Mouse (Mus musculus) frontal cortex, adult 2 months (tissue): ENCODE measurements around the gene Hoxa1. TPM values are rescaled to one million over a fixed set of nuclear protein-coding genes. Genes with fewer than 3 reads are reported as not detected.

Experiments
- DNase-seq, 2 experiments: peaks; one replicate each; pipeline ENCODE4 v3.0.0; 2022; ENCODE audit warnings: low spot score in 1 of 2; ENCODE audit errors: extremely low spot score in 1 of 2
- polyA plus RNA-seq: library from polyadenylated mRNA; depleted of rRNA; stranded (reverse); fragments of >200 nt; gene quantifications from 2 replicates; pipeline ENCODE4 v1.2.3, GENCODE M21; 2012; rRNA removed

The Hoxa1 gene
- polyA plus RNA-seq, 1 experiment, result 0.04 TPM

DNA sequence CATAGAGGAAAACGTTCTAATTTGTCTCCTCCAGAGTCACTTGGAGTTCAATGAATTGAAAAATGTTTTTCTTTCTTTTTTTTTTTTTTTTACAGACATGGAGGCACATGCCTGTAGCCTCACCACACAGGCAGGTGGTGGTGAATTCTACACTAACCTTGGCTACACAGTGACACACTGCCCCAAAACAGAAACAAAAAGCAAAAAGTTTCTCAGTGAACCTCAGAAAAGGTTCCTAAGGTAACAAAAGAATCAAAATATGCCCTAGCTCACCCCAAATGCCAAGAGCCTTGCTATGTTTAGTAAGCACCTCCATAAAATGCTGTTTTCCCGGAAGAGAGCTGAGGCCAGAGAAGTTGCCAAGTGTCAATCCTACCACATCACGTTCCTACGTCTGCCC lies 46.3 kb downstream of the Hoxa1 start:
- DNase-seq, result no peak

DNA sequence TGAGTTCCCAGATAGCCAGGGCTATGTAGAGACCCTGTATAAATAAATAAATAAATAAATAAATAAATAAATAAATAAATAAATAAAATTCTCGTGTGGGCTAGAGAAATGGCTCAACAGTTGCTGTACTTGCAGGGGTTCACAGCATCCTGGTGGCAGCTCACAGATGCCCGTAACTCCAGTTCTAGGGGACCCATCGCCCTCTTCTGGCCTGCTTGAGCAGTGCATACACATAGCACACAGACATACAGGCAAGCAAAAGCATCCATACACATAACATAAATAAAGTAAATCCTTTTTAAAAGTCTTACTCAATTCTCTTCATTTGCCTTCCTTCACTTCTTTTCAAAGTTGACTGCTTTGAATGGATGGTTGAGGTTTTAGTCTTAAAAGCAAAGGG lies 50.7 kb downstream of the Hoxa1 start:
- DNase-seq, result no peak

DNA sequence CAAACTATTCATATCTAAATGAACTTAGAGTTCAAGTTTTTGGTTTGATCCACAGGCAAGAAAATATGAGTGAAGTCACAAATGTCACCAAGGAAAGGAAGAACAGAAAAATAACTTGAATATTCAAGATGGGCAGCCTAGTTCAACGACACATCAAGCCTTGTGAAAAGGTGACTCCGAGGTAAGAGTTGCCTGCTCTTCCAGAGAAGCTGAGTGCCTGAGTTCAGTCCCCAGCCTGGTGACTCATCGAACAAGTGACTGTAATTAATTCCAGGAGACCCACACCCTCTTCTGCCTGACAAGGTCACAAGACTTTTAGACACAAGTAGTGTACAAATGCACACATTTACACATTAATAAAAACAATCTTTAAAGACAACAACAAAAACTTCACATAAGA lies 51.4 kb downstream of the Hoxa1 start:
- DNase-seq, result no peak

DNA sequence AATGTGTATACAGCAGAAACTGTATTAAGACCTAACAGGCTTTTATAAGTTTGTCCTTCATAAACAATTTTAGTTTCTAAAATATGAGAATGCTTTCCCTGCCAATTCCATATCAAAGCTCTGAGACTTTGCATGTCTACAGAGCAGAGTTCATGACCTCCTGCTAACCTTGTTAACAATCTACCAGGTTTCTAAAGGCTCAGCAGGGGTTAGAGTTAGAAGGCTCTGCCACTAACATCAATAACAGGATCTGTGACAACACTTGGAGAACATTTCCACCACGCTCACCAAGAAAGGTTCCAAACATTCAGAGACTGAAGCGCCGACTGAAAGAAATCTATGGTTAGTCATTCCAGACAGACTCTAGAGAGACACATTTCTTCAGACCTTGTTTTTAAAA lies 51.9 kb downstream of the Hoxa1 start:
- no peak for DNase-seq

Other genes with a start within 250 kb of the Hoxa1 start
- gene Skap2, start 145.8 kb downstream of the Hoxa1 start, polyA plus RNA-seq, result 8.8 and 12.8 TPM in 2 replicates
- gene Hoxa2, start 6.5 kb upstream of the Hoxa1 start, polyA plus RNA-seq, result not detected in 2 replicates
- not detected in 2 replicates for gene 5730596B20Rik, start 19.2 kb upstream of the Hoxa1 start, polyA plus RNA-seq
- 0.06 TPM in 1 of 2 replicates, not detected in the other for gene Hoxa4, start 33.4 kb upstream of the Hoxa1 start, polyA plus RNA-seq
- gene Hoxa5, start 46.3 kb upstream of the Hoxa1 start, polyA plus RNA-seq, result 0.11 TPM in 1 of 2 replicates, not detected in the other
- gene Hoxa6, start 50.4 kb upstream of the Hoxa1 start, polyA plus RNA-seq, result not detected in 2 replicates
- gene Hoxa3, start 55.0 kb upstream of the Hoxa1 start, polyA plus RNA-seq, result not detected in 2 replicates
- gene Gm28308, start 55.0 kb upstream of the Hoxa1 start, polyA plus RNA-seq, result not detected in 2 replicates
- gene Hoxa7, start 63.5 kb upstream of the Hoxa1 start, polyA plus RNA-seq, result 0.17 TPM in 1 of 2 replicates, not detected in the other
- not detected in 2 replicates for gene Hoxa9, start 72.8 kb upstream of the Hoxa1 start, polyA plus RNA-seq
- 0.27 TPM in 1 of 2 replicates, not detected in the other for gene Hoxa10, start 82.5 kb upstream of the Hoxa1 start, polyA plus RNA-seq
- 0.04 and 0.21 TPM in 2 replicates for gene Hoxa11, start 87.5 kb upstream of the Hoxa1 start, polyA plus RNA-seq
- not detected in 2 replicates for gene Hoxa13, start 102.6 kb upstream of the Hoxa1 start, polyA plus RNA-seq
- not detected in 2 replicates for gene Evx1, start 155.2 kb upstream of the Hoxa1 start, polyA plus RNA-seq